Mouse (Mus musculus): ENCODE data around the gene Gm28845.

DNA sequence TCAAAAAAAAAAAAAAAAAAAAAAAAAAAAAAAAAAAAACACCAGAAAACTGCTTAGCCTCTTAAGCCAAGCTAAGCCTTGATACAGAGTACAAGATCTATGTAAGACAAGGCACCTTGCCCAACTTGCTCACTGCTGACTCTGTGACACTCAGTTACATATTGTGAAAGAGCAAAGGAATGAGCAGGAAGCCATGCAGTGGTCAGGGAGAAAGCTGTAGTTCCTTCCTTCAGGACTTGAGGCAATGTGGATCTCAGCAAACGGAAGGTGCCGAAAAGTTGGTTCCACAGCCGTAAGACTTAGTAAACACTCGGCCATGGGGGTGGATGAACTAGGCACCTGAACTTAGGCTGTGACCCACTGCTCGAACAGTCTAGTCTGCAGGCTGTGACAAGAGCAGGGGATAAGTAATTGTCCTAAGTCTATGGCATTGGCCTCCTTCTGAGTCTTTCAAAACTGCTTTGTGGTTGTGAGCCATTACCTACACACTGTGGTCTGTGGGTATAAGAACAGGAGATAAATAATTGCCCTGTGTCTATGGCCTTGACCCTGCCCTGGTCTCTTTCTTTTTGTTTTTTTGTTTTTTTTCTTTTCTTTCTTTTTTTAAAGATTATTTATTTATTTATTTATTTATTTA lies 5.7 kb downstream of the Gm28845 start:
- TF ChIP-seq CTCF (IDR thresholded peaks at IDR 0.05; ENCODE audit: low read depth, low read length) (no peak), GATA1 (IDR thresholded peaks at IDR 0.05; ENCODE audit: borderline replicate concordance, low read length) (no peak), POLR2AphosphoS5 (IDR thresholded peaks at IDR 0.05; ENCODE audit: insufficient replicate concordance, low read depth, low read length) (no peak), TAL1 (conservative IDR thresholded peaks at IDR 0.05; ENCODE audit: low read depth, low read length) (no peak), GATA2 (IDR thresholded peaks at IDR 0.05; ENCODE audit: borderline replicate concordance, low read depth, low read length) (no peak)

Data from G1E (cell line).